9 mouse cellular contexts compared by ENCODE assay signal in genomic region chr5:139324691-139325394, GRCm38 (mm10). TPM values are rescaled to one million over a fixed set of nuclear protein-coding genes. Genes with fewer than 3 reads are reported as not detected.
DNase-seq lines count a peak whose midpoint lies in the region; ATAC-seq and TF ChIP-seq lines count a peak whose summit lies in the region.
"Had no signal": no experiment of that assay in that cellular context is flagged by ENCODE, and none has a peak within 500 bp of the region (broad histone marks: within the 10 kb centered on the region; RNA-seq: fewer than 3 reads in every experiment).

No protein-coding gene starts in this region.

- intact Hi-C loops in gastrocnemius, adult 2 months (cut with DNase I): loop anchor here (2.0 kb wide), 1 partner anchor 42 kb away; no protein-coding TSS in a partner anchor

- DNase-seq in gastrocnemius, adult 2 months: peak; percentile 55
- DNase-seq in gastrocnemius, adult 8-10 months (ENCODE audit: low spot score in 2 of 2): no peak
- peak; percentile 37 for DNase-seq in ZHBTc4 (ENCODE audit: low read depth, low spot score)
- DNase-seq in intestine, embryonic 14.5 days (ENCODE audit: low spot score): peak; percentile 70
- DNase-seq in liver, embryonic 11.5 days (ENCODE audit: low spot score): peak; percentile 56
- peak; percentile 51 for DNase-seq in midbrain, postnatal 0 days (ENCODE audit: low spot score)
- DNase-seq in stomach, postnatal 0 days (ENCODE audit: low spot score): peak; percentile 62

- peaks cover 65% of the 10 kb centered on the region for H3K27me3 ChIP-seq in forebrain, embryonic 12.5 days
- H3K27me3 ChIP-seq in intestine, embryonic 14.5 days (replicated peaks; ENCODE audit: control insufficient read depth, insufficient read depth, low read length): peaks cover 30% of the 10 kb centered on the region
- peaks cover 25% of the 10 kb centered on the region for H3K27me3 ChIP-seq in liver, embryonic 11.5 days (replicated peaks; ENCODE audit: control insufficient read depth, insufficient read depth, low read length)
- no peaks in the 10 kb centered on the region for H3K27me3 ChIP-seq in midbrain, postnatal 0 days (ENCODE audit: insufficient read depth, low read length)
- no peaks in the 10 kb centered on the region for H3K27me3 ChIP-seq in stomach, postnatal 0 days (ENCODE audit: control insufficient read depth, insufficient read depth, low read length)

- peak overlapping the region; percentile 76 for H3K4me3 ChIP-seq in gastrocnemius, adult 2 months
- H3K4me3 ChIP-seq in forebrain, embryonic 12.5 days (replicated peaks): peak overlapping the region; percentile 66
- H3K4me3 ChIP-seq in intestine, embryonic 14.5 days (ENCODE audit: low read depth, low read length): peak overlapping the region; percentile 59
- H3K4me3 ChIP-seq in liver, embryonic 11.5 days (ENCODE audit: low read depth, low read length): peak overlapping the region; percentile 86
- peak overlapping the region; percentile 91 for H3K4me3 ChIP-seq in midbrain, postnatal 0 days (ENCODE audit: low read depth, low read length)
- H3K4me3 ChIP-seq in stomach, postnatal 0 days (ENCODE audit: low read depth, low read length): peak overlapping the region; percentile 56

- H3K36me3 ChIP-seq in forebrain, embryonic 12.5 days (replicated peaks): no peaks in the 10 kb centered on the region
- no peaks in the 10 kb centered on the region for H3K36me3 ChIP-seq in intestine, embryonic 14.5 days (ENCODE audit: control insufficient read depth, insufficient read depth, low read length)
- no peaks in the 10 kb centered on the region for H3K36me3 ChIP-seq in liver, embryonic 11.5 days (ENCODE audit: control insufficient read depth, insufficient read depth, low read length)
- H3K36me3 ChIP-seq in midbrain, postnatal 0 days (ENCODE audit: insufficient read depth, low read length): peaks cover 3% of the 10 kb centered on the region; the same call in 1 of the 2 replicates
- H3K36me3 ChIP-seq in stomach, postnatal 0 days (ENCODE audit: control insufficient read depth, insufficient read depth, low read length): no peaks in the 10 kb centered on the region

- H3K9me3 ChIP-seq in forebrain, embryonic 12.5 days: no peaks in the 10 kb centered on the region
- H3K9me3 ChIP-seq in intestine, embryonic 14.5 days (ENCODE audit: control insufficient read depth, low read length): no peaks in the 10 kb centered on the region
- H3K9me3 ChIP-seq in liver, embryonic 11.5 days (ENCODE audit: control insufficient read depth, low read length): no peaks in the 10 kb centered on the region
- no peaks in the 10 kb centered on the region for H3K9me3 ChIP-seq in midbrain, postnatal 0 days (ENCODE audit: low read length)
- H3K9me3 ChIP-seq in stomach, postnatal 0 days (ENCODE audit: control insufficient read depth, low read length): no peaks in the 10 kb centered on the region

- H3K4me2 ChIP-seq in forebrain, embryonic 12.5 days: peak overlapping the region; percentile 98
- H3K4me2 ChIP-seq in intestine, embryonic 14.5 days (ENCODE audit: low read length): peak overlapping the region; percentile 87
- peak overlapping the region; percentile 99 for H3K4me2 ChIP-seq in liver, embryonic 11.5 days
- peak overlapping the region; percentile 80 for H3K4me2 ChIP-seq in midbrain, postnatal 0 days (ENCODE audit: low read depth, low read length, poor library complexity, severe bottlenecking)
- H3K4me2 ChIP-seq in stomach, postnatal 0 days (replicated peaks; ENCODE audit: low read depth): peak overlapping the region; percentile 90

- TF ChIP-seq CTCF in gastrocnemius, adult 2 months (IDR thresholded peaks at IDR 0.05): no peak
- no peak for TF ChIP-seq CTCF in midbrain, postnatal 0 days (IDR thresholded peaks at IDR 0.05)
- TF ChIP-seq CTCF in stomach, postnatal 0 days (IDR thresholded peaks at IDR 0.05; ENCODE audit: low read depth): no peak

- peak overlapping the region; percentile 58 for H3K27ac ChIP-seq in gastrocnemius, adult 2 months
- H3K27ac ChIP-seq in forebrain, embryonic 12.5 days: no peak overlapping the region
- H3K27ac ChIP-seq in intestine, embryonic 14.5 days (ENCODE audit: low read depth): no peak overlapping the region
- H3K27ac ChIP-seq in liver, embryonic 11.5 days (ENCODE audit: low read depth, low read length): peak overlapping the region; percentile 66; the same call in 1 of the 2 replicates
- H3K27ac ChIP-seq in midbrain, postnatal 0 days (ENCODE audit: low read depth, low read length): peak overlapping the region; percentile 85
- peak overlapping the region; percentile 77 for H3K27ac ChIP-seq in stomach, postnatal 0 days (replicated peaks)

- peak overlapping the region; percentile 60 for H3K9ac ChIP-seq in forebrain, embryonic 12.5 days
- H3K9ac ChIP-seq in intestine, embryonic 14.5 days (ENCODE audit: low read length): peak overlapping the region; percentile 60
- H3K9ac ChIP-seq in liver, embryonic 11.5 days (ENCODE audit: low read depth, low read length): peak overlapping the region; percentile 79
- peak overlapping the region; percentile 95 for H3K9ac ChIP-seq in midbrain, postnatal 0 days (replicated peaks; ENCODE audit: low read length, poor library complexity, severe bottlenecking)
- H3K9ac ChIP-seq in stomach, postnatal 0 days (ENCODE audit: low read length): peak overlapping the region; percentile 87

- 3% methylated on average over 41 of the region's 62 CpGs for WGBS in forebrain, embryonic 12.5 days
- WGBS in intestine, embryonic 14.5 days: 2% methylated on average over 61 of the region's 62 CpGs
- 2% methylated on average over 61 of the region's 62 CpGs for WGBS in liver, embryonic 11.5 days
- under 1% methylated on average over 35 of the region's 62 CpGs for WGBS in midbrain, postnatal 0 days
- 2% methylated on average over 53 of the region's 62 CpGs for WGBS in stomach, postnatal 0 days

- ATAC-seq in forebrain, embryonic 12.5 days (ENCODE audit: low FRiP score): peak; percentile 36
- peak; percentile 62 for ATAC-seq in intestine, embryonic 14.5 days (replicated peaks; ENCODE audit: low FRiP score, low TSS enrichment, low read depth)
- ATAC-seq in liver, embryonic 11.5 days (replicated peaks; ENCODE audit: low FRiP score): peak; percentile 25
- ATAC-seq in midbrain, postnatal 0 days (ENCODE audit: low FRiP score): peak; percentile 58
- peak; percentile 43 for ATAC-seq in stomach, postnatal 0 days (ENCODE audit: low FRiP score, low TSS enrichment)

- TF ChIP-seq EP300 in stomach, postnatal 0 days (optimal IDR thresholded peaks at IDR 0.05): no peak

- peaks cover 14% of the 10 kb centered on the region for H3K4me1 ChIP-seq in forebrain, embryonic 12.5 days
- 0 out of 2 replicates have a peak, but pooled peaks cover 10% of the 10 kb centered on the region for H3K4me1 ChIP-seq in intestine, embryonic 14.5 days (replicated peaks; ENCODE audit: control insufficient read depth, insufficient read depth, low read length)
- H3K4me1 ChIP-seq in liver, embryonic 11.5 days (replicated peaks; ENCODE audit: control insufficient read depth, insufficient read depth, low read length): peaks cover 16% of the 10 kb centered on the region
- peaks cover 5% of the 10 kb centered on the region for H3K4me1 ChIP-seq in midbrain, postnatal 0 days (ENCODE audit: insufficient read depth, low read length)
- 0 out of 2 replicates have a peak, but pooled peaks cover 2% of the 10 kb centered on the region for H3K4me1 ChIP-seq in stomach, postnatal 0 days (replicated peaks; ENCODE audit: control insufficient read depth, insufficient read depth)

RNA-seq across cellular contexts. Expression of gene Adap1, which starts 0.6 kb away (rescaled TPM):
- 1 to 10 TPM in 1 of 2 experiments, under 1 TPM in 1; 0.89 to 1.0 TPM for total RNA-seq in gastrocnemius, adult 2 months (2021)
- total RNA-seq in gastrocnemius, adult 8-10 months (2022): 1 to 10 TPM in 1 of 4 experiments, under 1 TPM in 3; 0.44 to 2.0 (median 0.64) TPM
- polyA plus RNA-seq in forebrain, embryonic 12.5 days (2016; fragmentation: Nextera tagmentation; extraction: Ambion mirVana): 2.3 and 3.3 TPM in 2 replicates
- polyA plus RNA-seq in intestine, embryonic 14.5 days (2014; fragmentation: Nextera tagmentation; extraction: Ambion mirVana): 4.7 and 7.7 TPM in 2 replicates
- 7.2 and 8.1 TPM in 2 replicates for polyA plus RNA-seq in liver, embryonic 11.5 days (2014; fragmentation: Nextera tagmentation; extraction: Ambion mirVana)
- total RNA-seq in midbrain, postnatal 0 days (2014; rRNA removed): 234 and 253 TPM in 2 replicates
- 141 and 152 TPM in 2 replicates for polyA plus RNA-seq in midbrain, postnatal 0 days (2015; fragmentation: Nextera tagmentation; extraction: Ambion mirVana)
- 13.8 and 14.9 TPM in 2 replicates for polyA plus RNA-seq in stomach, postnatal 0 days (2015; fragmentation: Nextera tagmentation; extraction: Ambion mirVana)

RNA-seq across cellular contexts. Expression of gene Cox19, which starts 26.4 kb away (rescaled TPM):
- 10 to 100 TPM; 48.7 to 69.6 TPM for total RNA-seq in gastrocnemius, adult 2 months (2021)
- 10 to 100 TPM; 46.5 to 60.3 (median 57.4) TPM for total RNA-seq in gastrocnemius, adult 8-10 months (2022)
- polyA plus RNA-seq in forebrain, embryonic 12.5 days (2016; fragmentation: Nextera tagmentation; extraction: Ambion mirVana): 105 and 117 TPM in 2 replicates
- polyA plus RNA-seq in intestine, embryonic 14.5 days (2014; fragmentation: Nextera tagmentation; extraction: Ambion mirVana): 149 and 150 TPM in 2 replicates
- 98.1 and 103 TPM in 2 replicates for polyA plus RNA-seq in liver, embryonic 11.5 days (2014; fragmentation: Nextera tagmentation; extraction: Ambion mirVana)
- 95.5 and 98.5 TPM in 2 replicates for total RNA-seq in midbrain, postnatal 0 days (2014; rRNA removed)
- polyA plus RNA-seq in midbrain, postnatal 0 days (2015; fragmentation: Nextera tagmentation; extraction: Ambion mirVana): 79.4 and 90.0 TPM in 2 replicates
- 109 and 114 TPM in 2 replicates for polyA plus RNA-seq in stomach, postnatal 0 days (2015; fragmentation: Nextera tagmentation; extraction: Ambion mirVana)

RNA-seq across cellular contexts. Expression of gene Cyp2w1, which starts 27.6 kb away (rescaled TPM):
- not detected for total RNA-seq in gastrocnemius, adult 2 months (2021)
- not detected for total RNA-seq in gastrocnemius, adult 8-10 months (2022)
- polyA plus RNA-seq in forebrain, embryonic 12.5 days (2016; fragmentation: Nextera tagmentation; extraction: Ambion mirVana): 0.17 and 0.24 TPM in 2 replicates
- polyA plus RNA-seq in intestine, embryonic 14.5 days (2014; fragmentation: Nextera tagmentation; extraction: Ambion mirVana): 5.9 and 9.1 TPM in 2 replicates
- polyA plus RNA-seq in liver, embryonic 11.5 days (2014; fragmentation: Nextera tagmentation; extraction: Ambion mirVana): not detected in 2 replicates
- not detected in 2 replicates for total RNA-seq in midbrain, postnatal 0 days (2014; rRNA removed)
- polyA plus RNA-seq in midbrain, postnatal 0 days (2015; fragmentation: Nextera tagmentation; extraction: Ambion mirVana): not detected in 2 replicates
- polyA plus RNA-seq in stomach, postnatal 0 days (2015; fragmentation: Nextera tagmentation; extraction: Ambion mirVana): 4.8 and 8.5 TPM in 2 replicates
- total RNA-seq: layer of hippocampus, adult 18-20 months had no signal

RNA-seq across cellular contexts. Expression of gene Gpr146, which starts 52.7 kb away (rescaled TPM):
- 10 to 100 TPM; 26.5 to 41.2 TPM for total RNA-seq in gastrocnemius, adult 2 months (2021)
- total RNA-seq in gastrocnemius, adult 8-10 months (2022): 10 to 100 TPM; 20.9 to 28.6 (median 25.4) TPM
- 1.2 and 1.4 TPM in 2 replicates for polyA plus RNA-seq in forebrain, embryonic 12.5 days (2016; fragmentation: Nextera tagmentation; extraction: Ambion mirVana)
- 1.4 and 1.7 TPM in 2 replicates for polyA plus RNA-seq in intestine, embryonic 14.5 days (2014; fragmentation: Nextera tagmentation; extraction: Ambion mirVana)
- polyA plus RNA-seq in liver, embryonic 11.5 days (2014; fragmentation: Nextera tagmentation; extraction: Ambion mirVana): 13.4 and 15.1 TPM in 2 replicates
- 4.1 and 5.6 TPM in 2 replicates for total RNA-seq in midbrain, postnatal 0 days (2014; rRNA removed)
- 3.0 and 3.9 TPM in 2 replicates for polyA plus RNA-seq in midbrain, postnatal 0 days (2015; fragmentation: Nextera tagmentation; extraction: Ambion mirVana)
- polyA plus RNA-seq in stomach, postnatal 0 days (2015; fragmentation: Nextera tagmentation; extraction: Ambion mirVana): 3.5 TPM in 2 replicates

Comparison
In these comparisons a context has a peak if more than half of its experiments do, and no peak if none do; other contexts are left out.
1. DNase-seq: peak in gastrocnemius, adult 2 months (single experiment), ZHBTc4 (single experiment), intestine, embryonic 14.5 days (single experiment), liver, embryonic 11.5 days (single experiment), midbrain, postnatal 0 days (single experiment) and stomach, postnatal 0 days (single experiment); none in gastrocnemius, adult 8-10 months (0 of 2).
2. H3K27ac ChIP-seq: peak in gastrocnemius, adult 2 months (single experiment), liver, embryonic 11.5 days (single experiment), midbrain, postnatal 0 days (single experiment) and stomach, postnatal 0 days (single experiment); none in forebrain, embryonic 12.5 days (single experiment) and intestine, embryonic 14.5 days (single experiment).
3. Peak in every context shown above with its lines, with median percentiles within 50 percentile points of each other: H3K4me3 ChIP-seq, ATAC-seq, H3K4me2 ChIP-seq and H3K9ac ChIP-seq.